Mouse (Mus musculus) embryonic fibroblast, embryonic 13.5 days (primary cell): ENCODE data around the gene Azgp1.

Source experiments
- CTCF ChIP-seq: IDR thresholded peaks from 2 replicates; pipeline ENCODE4 v1.5.1; 2011; ENCODE audit warnings: mild to moderate bottlenecking, control low read depth, low read length, moderate library complexity, borderline replicate concordance; ENCODE audit not compliant: insufficient read depth
- POLR2A ChIP-seq: IDR thresholded peaks from 2 replicates; pipeline ENCODE4 v1.6.1; 2011; ENCODE audit warnings: low read depth, mild to moderate bottlenecking, control low read depth, low read length, moderate library complexity

DNA sequence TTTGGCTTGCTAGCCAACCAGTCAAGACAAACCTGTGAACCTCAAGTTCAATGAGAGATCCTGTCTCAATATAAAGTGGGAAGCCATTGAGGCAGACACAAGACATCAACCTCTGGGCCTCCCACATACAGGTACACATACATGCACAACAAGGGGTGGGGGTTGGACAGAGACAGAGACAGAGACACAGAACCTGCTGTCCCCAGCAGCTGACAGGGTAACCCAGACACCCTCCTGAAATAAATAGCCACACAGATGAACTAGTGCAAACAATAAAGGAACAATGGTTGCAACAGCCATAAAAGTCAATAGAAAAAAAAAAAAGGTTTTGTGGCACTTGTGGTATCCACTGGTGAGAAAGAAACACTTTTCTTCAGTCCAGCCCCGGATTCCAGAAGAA is 5.9 kb upstream of the Azgp1 start:
- TF ChIP-seq CTCF: no peak
- TF ChIP-seq POLR2A: no peak
